Mouse (Mus musculus) hindbrain, embryonic 14.5 days (tissue): Measurements from ENCODE around the gene Olfr497. TPM values are rescaled to one million over a fixed set of nuclear protein-coding genes. Genes with fewer than 3 reads are reported as not detected.

ENCODE experiments used
- ATAC-seq: fragments of 200-750 bp; cut with Nextera tagmentation; 2 replicates; pipeline ENCODE4 v1.8.0; 2017; ENCODE audit warnings: moderate number of reproducible peaks, mild to moderate bottlenecking, moderate TSS enrichment, moderate library complexity; ENCODE audit not compliant: low FRiP score
- DNase-seq: peaks from one replicate; pipeline ENCODE4 v3.0.0-alpha.2; 2015; ENCODE audit warnings: low spot score
- H3K27ac ChIP-seq: fragments of 300-500 bp; sonication (generic); 2 replicates; pipeline ENCODE4 v1.5.1; 2014; ENCODE audit warnings: mild to moderate bottlenecking, moderate library complexity
- H3K27me3 ChIP-seq: fragments of 300-500 bp; sonication (generic); 2 replicates; pipeline ENCODE4 v1.6.1; 2014; ENCODE audit warnings: mild to moderate bottlenecking, low read length, mixed read lengths; ENCODE audit not compliant: control insufficient read depth, insufficient read depth
- H3K36me3 ChIP-seq: fragments of 300-500 bp; sonication (generic); replicated peaks from 2 replicates; pipeline ENCODE4 v1.6.1; 2014; ENCODE audit not compliant: control insufficient read depth, insufficient read depth
- H3K4me1 ChIP-seq: fragments of 300-500 bp; sonication (generic); replicated peaks from 2 replicates; pipeline ENCODE4 v1.6.1; 2014; ENCODE audit warnings: antibody characterized with exemption, low read length, mixed read lengths; ENCODE audit not compliant: control insufficient read depth, insufficient read depth
- H3K4me2 ChIP-seq: fragments of 300-500 bp; sonication (generic); replicated peaks from 2 replicates; pipeline ENCODE4 v1.6.1; 2014; ENCODE audit warnings: mild to moderate bottlenecking, moderate library complexity
- H3K4me3 ChIP-seq: fragments of 300-500 bp; sonication (generic); replicated peaks from 2 replicates; pipeline ENCODE4 v1.5.1; 2014; ENCODE audit warnings: mild to moderate bottlenecking, low read length
- H3K9ac ChIP-seq: fragments of 300-500 bp; sonication (generic); 2 replicates; pipeline ENCODE4 v1.6.1; 2014
- H3K9me3 ChIP-seq: fragments of 300-500 bp; sonication (generic); 2 replicates; pipeline ENCODE4 v1.6.1; 2016; ENCODE audit warnings: low read length; ENCODE audit not compliant: control insufficient read depth
- WGBS: fragments of 180-500 bp; shearing (Covaris S2); extraction: QIAGEN DNeasy Blood & Tissue Kit; methylation state at CpG from one replicate; pipeline ENCODE4 v1.1.7; 2014; 5-methylcytosine and 5-hydroxymethylcytosine counted together
- polyA plus RNA-seq: library from polyadenylated mRNA; unstranded; fragments of >200 nt; fragmentation: Nextera tagmentation; extraction: Ambion mirVana; gene quantifications from 2 replicates; pipeline ENCODE4 v1.2.1, GENCODE M21; 2014

Olfr497 gene
- not detected in 2 replicates for polyA plus RNA-seq

- Histone ChIP-seq H3K4me1 (no peaks in the 10 kb centered on the region), H3K4me2 (no peak within 1 kb of the TSS), H3K36me3 (no peaks in the 10 kb centered on the region), H3K9ac (no peak within 1 kb of the TSS), H3K27me3 (no peaks in the 10 kb centered on the region), H3K4me3 (no peak within 1 kb of the TSS), H3K9me3 (no peaks in the 10 kb centered on the region), H3K27ac (no peak within 1 kb of the TSS)
- 83% methylated on average over 2 of the region's 2 CpGs for WGBS
- DNase-seq (no peak), ATAC-seq (no peak)
Measured at GRCm38 (mm10) chr7:108420121-108420520, at the start of gene Olfr497. Gene Olfr497 (plus strand): TSS chr7:108420421.

- Histone ChIP-seq H3K36me3 (no peaks in the 10 kb centered on the region), H3K27ac (no peak within 1 kb of the TSS), H3K27me3 (no peaks in the 10 kb centered on the region), H3K4me1 (no peaks in the 10 kb centered on the region), H3K9ac (no peak within 1 kb of the TSS), H3K4me3 (no peak within 1 kb of the TSS), H3K9me3 (no peaks in the 10 kb centered on the region), H3K4me2 (no peak within 1 kb of the TSS)
- ATAC-seq (no peak), DNase-seq (no peak)
- 71% methylated on average over 1 of the region's 1 CpGs for WGBS
Measured at GRCm38 (mm10) chr7:108392867-108393266, 27.4 kb upstream of the Olfr497 start, which contains the start of gene Olfr495. Gene Olfr495 (plus strand): TSS chr7:108393167.

- WGBS, result 89% methylated on average over 1 of the region's 1 CpGs
- H3K27me3 ChIP-seq, result no peaks in the 10 kb centered on the region
- DNase-seq (no peak), ATAC-seq (no peak)
- no peaks in the 10 kb centered on the region for H3K9me3 ChIP-seq
- no peak within 1 kb of the TSS for H3K4me2 ChIP-seq
- H3K4me1 ChIP-seq, result no peaks in the 10 kb centered on the region
- H3K4me3 ChIP-seq, result no peak within 1 kb of the TSS
- H3K9ac ChIP-seq, result no peak within 1 kb of the TSS
- no peak within 1 kb of the TSS for H3K27ac ChIP-seq
- no peaks in the 10 kb centered on the region for H3K36me3 ChIP-seq
Measured at GRCm38 (mm10) chr7:108465026-108465425, 44.8 kb downstream of the Olfr497 start, which contains the start of gene Olfr498. Gene Olfr498 (plus strand): TSS chr7:108465326.

Other genes with a start within 250 kb of the Olfr497 start
- gene Olfr486, start 247.7 kb upstream of the Olfr497 start, polyA plus RNA-seq, result not detected in 2 replicates
- gene Olfr487, start 205.8 kb upstream of the Olfr497 start, polyA plus RNA-seq, result not detected in 2 replicates
- not detected in 2 replicates for gene Olfr488, start 162.1 kb upstream of the Olfr497 start, polyA plus RNA-seq
- not detected in 2 replicates for gene Olfr490, start 131.5 kb upstream of the Olfr497 start, polyA plus RNA-seq
- not detected in 2 replicates for gene Olfr491, start 107.0 kb upstream of the Olfr497 start, polyA plus RNA-seq
- gene Olfr492, start 96.7 kb upstream of the Olfr497 start, polyA plus RNA-seq, result not detected in 2 replicates
- gene Olfr493, start 73.4 kb upstream of the Olfr497 start, polyA plus RNA-seq, result not detected in 2 replicates
- not detected in 2 replicates for gene Olfr494, start 55.1 kb upstream of the Olfr497 start, polyA plus RNA-seq
- not detected in 2 replicates for gene Olfr495, start 27.3 kb upstream of the Olfr497 start, polyA plus RNA-seq
- gene Olfr498, start 44.9 kb downstream of the Olfr497 start, polyA plus RNA-seq, result not detected in 2 replicates
- gene Olfr502, start 104.6 kb downstream of the Olfr497 start, polyA plus RNA-seq, result not detected in 2 replicates
- not detected in 2 replicates for gene Olfr503, start 124.1 kb downstream of the Olfr497 start, polyA plus RNA-seq
- gene Olfr504, start 145.4 kb downstream of the Olfr497 start, polyA plus RNA-seq, result not detected in 2 replicates
- not detected in 2 replicates for gene Olfr506, start 190.4 kb downstream of the Olfr497 start, polyA plus RNA-seq
- gene Olfr507, start 201.4 kb downstream of the Olfr497 start, polyA plus RNA-seq, result not detected in 2 replicates
- gene Olfr508, start 209.6 kb downstream of the Olfr497 start, polyA plus RNA-seq, result not detected in 2 replicates
- gene Olfr509, start 231.5 kb downstream of the Olfr497 start, polyA plus RNA-seq, result not detected in 2 replicates
- gene Olfr510, start 246.0 kb downstream of the Olfr497 start, polyA plus RNA-seq, result not detected in 2 replicates